Mouse (Mus musculus) erythroblast, embryonic 14.5 days (primary cell): ENCODE data around the gene Padi4.

Experiments
- GATA1 ChIP-seq: IDR thresholded peaks from 2 replicates; pipeline ENCODE4 v1.6.1; 2012; ENCODE audit warnings: low read length, inconsistent platforms, mixed read lengths
- TAL1 ChIP-seq: IDR thresholded peaks from 3 replicates; pipeline ENCODE4 v1.6.1; 2012; ENCODE audit warnings: low read length, inconsistent platforms, mixed read lengths

DNA sequence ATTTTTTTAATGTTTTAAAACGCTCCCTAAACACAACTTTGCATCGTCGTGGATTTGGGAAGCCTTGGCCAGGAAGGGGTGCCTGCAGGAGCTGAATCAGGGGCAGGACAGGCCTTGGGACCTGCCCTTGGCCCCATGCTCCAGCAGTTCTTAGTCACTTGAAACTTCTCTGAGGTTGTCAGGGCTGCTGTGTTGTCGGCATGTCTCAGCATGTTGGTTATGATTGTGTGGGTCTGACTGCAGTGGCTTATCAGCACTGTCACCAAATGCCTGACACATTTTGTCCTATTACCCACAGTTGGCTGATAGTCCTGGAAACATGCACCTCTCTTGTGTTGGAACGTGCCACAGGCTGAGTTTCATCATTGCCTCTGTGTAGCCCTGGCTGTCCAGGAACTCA, 53.9 kb downstream of the Padi4 start:
- TF ChIP-seq TAL1 (no peak), GATA1 (no peak)
